Mouse (Mus musculus): Measurements from ENCODE around the gene Slc45a1. TPM values are rescaled to one million over a fixed set of nuclear protein-coding genes. Genes with fewer than 3 reads are reported as not detected.
A peak's percentile ranks its signal among the peaks of the same experiment; 100 is the strongest.

Gene Slc45a1
- polyA plus RNA-seq, 1 experiment from 2014 or later: 0.63 TPM

- peak; percentile 32; the same call in 1 of the 2 replicates for ATAC-seq (ENCODE audit: low FRiP score, low TSS enrichment)
- DNase-seq (ENCODE audit: low spot score): no peak
- WGBS: 30% methylated on average over 10 of the region's 10 CpGs
- no peaks in the 10 kb centered on the region for H3K9me3 ChIP-seq (ENCODE audit: control insufficient read depth, low read length)
- no peak overlapping the region for H3K4me3 ChIP-seq (ENCODE audit: low read depth, low read length)
- no peak overlapping the region for H3K4me2 ChIP-seq (replicated peaks; ENCODE audit: low read depth)
- peaks cover 23% of the 10 kb centered on the region for H3K4me1 ChIP-seq (replicated peaks; ENCODE audit: control insufficient read depth, insufficient read depth)
- TF ChIP-seq CTCF (IDR thresholded peaks at IDR 0.05; ENCODE audit: low read depth) (no peak), EP300 (optimal IDR thresholded peaks at IDR 0.05) (no peak)
- H3K27ac ChIP-seq (replicated peaks): peak overlapping the region; percentile 94
- H3K27me3 ChIP-seq (ENCODE audit: control insufficient read depth, insufficient read depth, low read length): no peaks in the 10 kb centered on the region
- no peak overlapping the region; the same call in 1 of the 2 replicates for H3K9ac ChIP-seq (ENCODE audit: low read length)
- H3K36me3 ChIP-seq (ENCODE audit: control insufficient read depth, insufficient read depth, low read length): no peaks in the 10 kb centered on the region
Observed at GRCm38 (mm10) chr4:150581931-150582723, 69.8 kb downstream of the Slc45a1 start.

Other genes starting within 250 kb of the Slc45a1 start
- gene Errfi1, start 201.7 kb upstream of the Slc45a1 start, polyA plus RNA-seq (2015; fragmentation: Nextera tagmentation; extraction: Ambion mirVana): 30.6 and 32.1 TPM in 2 replicates